23 mouse cellular contexts compared by ENCODE assay signal in the genomic region with DNA sequence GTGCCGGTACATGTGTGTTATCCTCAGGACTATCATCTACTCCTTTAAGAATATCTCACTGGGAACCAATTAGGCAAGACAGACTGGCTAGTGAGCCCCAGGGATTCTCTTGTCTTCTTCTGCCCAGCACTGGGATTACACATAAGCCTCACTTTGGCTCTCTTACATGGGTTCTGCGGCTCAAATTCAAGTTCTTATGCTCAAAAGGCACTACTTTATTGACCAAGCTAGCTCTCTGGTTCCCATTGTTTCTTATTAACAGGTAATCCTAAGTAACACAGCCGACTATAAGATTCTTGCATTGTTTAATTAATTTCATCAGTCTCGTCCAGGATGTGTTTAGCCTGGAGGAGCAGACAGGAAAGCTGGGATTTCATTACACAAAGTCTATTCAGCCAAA.
DNase-seq lines count a peak whose midpoint lies in the region; ATAC-seq and TF ChIP-seq lines count a peak whose summit lies in the region.
"Had no signal": no experiment of that assay in that cellular context is flagged by ENCODE, and none has a peak within 500 bp of the region (broad histone marks: within the 10 kb centered on the region; RNA-seq: fewer than 3 reads in every experiment).

No protein-coding gene starts in this region.

- H3K27ac ChIP-seq in hindbrain, embryonic 10.5 days: peak overlapping the region; percentile 40
- H3K27ac ChIP-seq in hindbrain, embryonic 14.5 days: no peak overlapping the region
- H3K27ac ChIP-seq in hindbrain, postnatal 0 days: peak overlapping the region; percentile 45; the same call in 1 of the 2 replicates
- H3K27ac ChIP-seq in hindbrain, embryonic 11.5 days (ENCODE audit: low read depth, low read length): no peak overlapping the region
- H3K27ac ChIP-seq in midbrain, embryonic 15.5 days: peak overlapping the region; percentile 13; the same call in 1 of the 2 replicates
- H3K27ac ChIP-seq in midbrain, embryonic 13.5 days: no peak overlapping the region; the same call in 1 of the 2 replicates
- H3K27ac ChIP-seq: forebrain, embryonic 12.5 days; heart, adult 2 months; heart, embryonic 10.5 days; heart, embryonic 13.5 days; intestine, embryonic 15.5 days had no signal

- 83% methylated on average over 4 of the region's 4 CpGs for WGBS in hindbrain, embryonic 10.5 days
- WGBS in hindbrain, embryonic 14.5 days: 64% methylated on average over 4 of the region's 4 CpGs
- 62% methylated on average over 4 of the region's 4 CpGs for WGBS in hindbrain, postnatal 0 days
- 80% methylated on average over 4 of the region's 4 CpGs for WGBS in hindbrain, embryonic 11.5 days
- 56% methylated on average over 4 of the region's 4 CpGs for WGBS in midbrain, embryonic 15.5 days
- WGBS in midbrain, embryonic 13.5 days: 66% methylated on average over 4 of the region's 4 CpGs

- peaks cover 46% of the 10 kb centered on the region for H3K4me1 ChIP-seq in hindbrain, embryonic 10.5 days (replicated peaks)
- peaks cover 14% of the 10 kb centered on the region for H3K4me1 ChIP-seq in hindbrain, embryonic 14.5 days (replicated peaks; ENCODE audit: control insufficient read depth, insufficient read depth, low read length)
- H3K4me1 ChIP-seq in hindbrain, postnatal 0 days (ENCODE audit: insufficient read depth, low read length): peaks cover 14% of the 10 kb centered on the region
- H3K4me1 ChIP-seq in hindbrain, embryonic 11.5 days (replicated peaks; ENCODE audit: control insufficient read depth, insufficient read depth, low read length): peaks cover 6% of the 10 kb centered on the region; the same call in 1 of the 2 replicates
- peaks cover 15% of the 10 kb centered on the region for H3K4me1 ChIP-seq in midbrain, embryonic 15.5 days
- peaks cover 32% of the 10 kb centered on the region for H3K4me1 ChIP-seq in midbrain, embryonic 13.5 days (replicated peaks)
- H3K4me1 ChIP-seq: intestine, embryonic 15.5 days had no signal

- DNase-seq in hindbrain, embryonic 10.5 days (ENCODE audit: low spot score): no peak
- DNase-seq in hindbrain, embryonic 14.5 days (ENCODE audit: low spot score): no peak
- no peak for DNase-seq in hindbrain, postnatal 0 days (ENCODE audit: low spot score)
- DNase-seq in hindbrain, embryonic 11.5 days (ENCODE audit: low spot score): no peak
- peak; percentile 87 for DNase-seq in gonadal fat pad, adult 2 months (ENCODE audit: low read depth)
- DNase-seq in adrenal gland, postnatal 36 days: no peak
- DNase-seq: adrenal gland, adult 2 months; adrenal gland, postnatal 14 days; cerebellum, adult 11-12 months; cerebellum, adult 8-10 months; cerebellum, postnatal 10 days; gastrocnemius, postnatal 25 days; heart, adult 2 months; heart, postnatal 14 days; heart, postnatal 4 days; kidney, adult 11 months had no signal

- no peak overlapping the region for H3K4me3 ChIP-seq in hindbrain, embryonic 10.5 days
- H3K4me3 ChIP-seq in hindbrain, embryonic 14.5 days (replicated peaks; ENCODE audit: low read length): no peak overlapping the region
- no peak overlapping the region for H3K4me3 ChIP-seq in hindbrain, postnatal 0 days (ENCODE audit: low read length)
- no peak overlapping the region for H3K4me3 ChIP-seq in hindbrain, embryonic 11.5 days (ENCODE audit: low read depth, low read length)
- H3K4me3 ChIP-seq in midbrain, embryonic 15.5 days: no peak overlapping the region
- H3K4me3 ChIP-seq in midbrain, embryonic 13.5 days (replicated peaks): no peak overlapping the region
- H3K4me3 ChIP-seq: forebrain, embryonic 12.5 days; heart, adult 2 months; heart, embryonic 10.5 days; heart, embryonic 13.5 days; intestine, embryonic 15.5 days had no signal

- no peak overlapping the region for H3K9ac ChIP-seq in hindbrain, embryonic 14.5 days
- H3K9ac ChIP-seq in hindbrain, postnatal 0 days (replicated peaks; ENCODE audit: low read length): no peak overlapping the region
- H3K9ac ChIP-seq in hindbrain, embryonic 11.5 days (ENCODE audit: low read depth, low read length): no peak overlapping the region
- no peak overlapping the region for H3K9ac ChIP-seq in midbrain, embryonic 15.5 days
- no peak overlapping the region for H3K9ac ChIP-seq in midbrain, embryonic 13.5 days (replicated peaks)
- H3K9ac ChIP-seq: forebrain, embryonic 12.5 days; heart, embryonic 13.5 days; intestine, embryonic 15.5 days had no signal

- ATAC-seq in hindbrain, embryonic 14.5 days (ENCODE audit: low FRiP score): no peak
- ATAC-seq in hindbrain, postnatal 0 days: no peak
- ATAC-seq in hindbrain, embryonic 11.5 days (ENCODE audit: low FRiP score): no peak
- ATAC-seq in midbrain, embryonic 15.5 days (replicated peaks): no peak
- ATAC-seq in midbrain, embryonic 13.5 days: no peak
- ATAC-seq: CD4-positive, CD25-positive, alpha-beta regulatory T cell, adult 4 months; intestine, embryonic 15.5 days had no signal

- H3K36me3 ChIP-seq in hindbrain, embryonic 10.5 days: no peaks in the 10 kb centered on the region
- no peaks in the 10 kb centered on the region for H3K36me3 ChIP-seq in hindbrain, embryonic 14.5 days (replicated peaks; ENCODE audit: control insufficient read depth, insufficient read depth)
- H3K36me3 ChIP-seq in hindbrain, postnatal 0 days (ENCODE audit: insufficient read depth, low read length): no peaks in the 10 kb centered on the region
- no peaks in the 10 kb centered on the region for H3K36me3 ChIP-seq in hindbrain, embryonic 11.5 days (ENCODE audit: control insufficient read depth, insufficient read depth, low read length)
- no peaks in the 10 kb centered on the region for H3K36me3 ChIP-seq in midbrain, embryonic 15.5 days (replicated peaks)
- H3K36me3 ChIP-seq in midbrain, embryonic 13.5 days: no peaks in the 10 kb centered on the region
- H3K36me3 ChIP-seq: forebrain, embryonic 12.5 days; heart, embryonic 10.5 days; heart, embryonic 13.5 days; intestine, embryonic 15.5 days had no signal

- no peak for TF ChIP-seq CTCF in hindbrain, postnatal 0 days (IDR thresholded peaks at IDR 0.05; ENCODE audit: low read depth)

- H3K9me3 ChIP-seq in hindbrain, embryonic 10.5 days: no peaks in the 10 kb centered on the region
- no peaks in the 10 kb centered on the region for H3K9me3 ChIP-seq in hindbrain, embryonic 14.5 days (ENCODE audit: control insufficient read depth, low read length)
- no peaks in the 10 kb centered on the region for H3K9me3 ChIP-seq in hindbrain, postnatal 0 days (ENCODE audit: low read length)
- no peaks in the 10 kb centered on the region for H3K9me3 ChIP-seq in hindbrain, embryonic 11.5 days (ENCODE audit: control insufficient read depth, low read length)
- H3K9me3 ChIP-seq in midbrain, embryonic 15.5 days: no peaks in the 10 kb centered on the region
- no peaks in the 10 kb centered on the region for H3K9me3 ChIP-seq in midbrain, embryonic 13.5 days
- H3K9me3 ChIP-seq: forebrain, embryonic 12.5 days; heart, embryonic 10.5 days; heart, embryonic 13.5 days; intestine, embryonic 15.5 days had no signal

- H3K27me3 ChIP-seq in hindbrain, embryonic 10.5 days (ENCODE audit: insufficient read depth, poor library complexity, severe bottlenecking): no peaks in the 10 kb centered on the region
- H3K27me3 ChIP-seq in hindbrain, embryonic 14.5 days (ENCODE audit: control insufficient read depth, insufficient read depth, low read length): no peaks in the 10 kb centered on the region
- no peaks in the 10 kb centered on the region for H3K27me3 ChIP-seq in hindbrain, postnatal 0 days (ENCODE audit: insufficient read depth, low read length)
- H3K27me3 ChIP-seq in hindbrain, embryonic 11.5 days (ENCODE audit: control insufficient read depth, insufficient read depth, low read length): no peaks in the 10 kb centered on the region
- no peaks in the 10 kb centered on the region for H3K27me3 ChIP-seq in midbrain, embryonic 15.5 days (replicated peaks)
- no peaks in the 10 kb centered on the region for H3K27me3 ChIP-seq in midbrain, embryonic 13.5 days
- H3K27me3 ChIP-seq: forebrain, embryonic 12.5 days; heart, embryonic 13.5 days; intestine, embryonic 15.5 days had no signal

- no peak overlapping the region for H3K4me2 ChIP-seq in hindbrain, embryonic 14.5 days (replicated peaks)
- H3K4me2 ChIP-seq in hindbrain, postnatal 0 days (ENCODE audit: low read depth, low read length): no peak overlapping the region
- H3K4me2 ChIP-seq in hindbrain, embryonic 11.5 days (replicated peaks; ENCODE audit: low read depth, low read length): no peak overlapping the region
- H3K4me2 ChIP-seq in midbrain, embryonic 15.5 days: no peak overlapping the region
- no peak overlapping the region for H3K4me2 ChIP-seq in midbrain, embryonic 13.5 days (replicated peaks)
- H3K4me2 ChIP-seq: forebrain, embryonic 12.5 days; heart, embryonic 13.5 days; intestine, embryonic 15.5 days had no signal

Comparison
In these comparisons a context has a peak if more than half of its experiments do, and no peak if none do; other contexts are left out.
1. H3K27ac ChIP-seq: peak in hindbrain, embryonic 10.5 days (single experiment), hindbrain, postnatal 0 days (single experiment) and midbrain, embryonic 15.5 days (single experiment); none in hindbrain, embryonic 14.5 days (single experiment), hindbrain, embryonic 11.5 days (single experiment) and midbrain, embryonic 13.5 days (single experiment).